Mouse (Mus musculus): ENCODE measurements at regions not wholly inside any gene's neighbourhood (a gene's known extent, or its start where the extent isn't known, plus 50 kb on each side); places are given as distances from the start of the nearest gene placed in this dataset.

GRCm38 (mm10) chr3:70218757-70219360, 211.4 kb downstream of the Otol1 start:
- Histone ChIP-seq H3K4me2 (ENCODE audit: low read depth, low read length, poor library complexity, severe bottlenecking) (no peak overlapping the region), H3K4me1 (ENCODE audit: insufficient read depth, low read length) (no peaks in the 10 kb centered on the region), H3K27me3 (ENCODE audit: insufficient read depth, low read length) (no peaks in the 10 kb centered on the region), H3K4me3 (ENCODE audit: low read depth, low read length) (no peak overlapping the region), H3K9ac (replicated peaks; ENCODE audit: low read length, poor library complexity, severe bottlenecking) (no peak overlapping the region), H3K36me3 (ENCODE audit: insufficient read depth, low read length) (no peaks in the 10 kb centered on the region), H3K27ac (ENCODE audit: low read depth, low read length) (no peak overlapping the region), H3K9me3 (ENCODE audit: low read length) (no peaks in the 10 kb centered on the region)
- no peak for ATAC-seq (ENCODE audit: low FRiP score)
- no peak for DNase-seq (ENCODE audit: low spot score)
- TF ChIP-seq CTCF (IDR thresholded peaks at IDR 0.05): no peak
- 86% methylated on average over 4 of the region's 4 CpGs for WGBS

- Histone ChIP-seq H3K4me2 (ENCODE audit: low read depth, low read length, poor library complexity, severe bottlenecking) (no peak overlapping the region), H3K27me3 (ENCODE audit: insufficient read depth, low read length) (no peaks in the 10 kb centered on the region), H3K4me3 (ENCODE audit: low read depth, low read length) (no peak overlapping the region), H3K4me1 (ENCODE audit: insufficient read depth, low read length) (no peaks in the 10 kb centered on the region), H3K9me3 (ENCODE audit: low read length) (no peaks in the 10 kb centered on the region), H3K9ac (replicated peaks; ENCODE audit: low read length, poor library complexity, severe bottlenecking) (no peak overlapping the region), H3K36me3 (ENCODE audit: insufficient read depth, low read length) (no peaks in the 10 kb centered on the region), H3K27ac (ENCODE audit: low read depth, low read length) (no peak overlapping the region)
- DNase-seq (ENCODE audit: low spot score) (no peak), ATAC-seq (ENCODE audit: low FRiP score) (no peak)
- 41% methylated on average over 3 of the region's 3 CpGs for WGBS
- TF ChIP-seq CTCF (IDR thresholded peaks at IDR 0.05): no peak
These were observed 216.1 kb downstream of the Otol1 start for GRCm38 (mm10) chr3:70223443-70224065.

GRCm38 (mm10) chr3:70224846-70225245, 217.4 kb downstream of the Otol1 start:
- Histone ChIP-seq H3K27ac (ENCODE audit: low read depth, low read length) (no peak overlapping the region), H3K27me3 (ENCODE audit: insufficient read depth, low read length) (no peaks in the 10 kb centered on the region), H3K4me1 (ENCODE audit: insufficient read depth, low read length) (no peaks in the 10 kb centered on the region), H3K36me3 (ENCODE audit: insufficient read depth, low read length) (no peaks in the 10 kb centered on the region), H3K9ac (replicated peaks; ENCODE audit: low read length, poor library complexity, severe bottlenecking) (no peak overlapping the region), H3K4me3 (ENCODE audit: low read depth, low read length) (no peak overlapping the region), H3K4me2 (ENCODE audit: low read depth, low read length, poor library complexity, severe bottlenecking) (no peak overlapping the region), H3K9me3 (ENCODE audit: low read length) (no peaks in the 10 kb centered on the region)
- DNase-seq (ENCODE audit: low spot score) (no peak), ATAC-seq (ENCODE audit: low FRiP score) (no peak)
- WGBS: 95% methylated on average over 6 of the region's 6 CpGs
- TF ChIP-seq CTCF (IDR thresholded peaks at IDR 0.05): no peak

GRCm38 (mm10) chr3:70227165-70227564, 219.8 kb downstream of the Otol1 start:
- ATAC-seq (ENCODE audit: low FRiP score): no peak
- Histone ChIP-seq H3K36me3 (ENCODE audit: insufficient read depth, low read length) (no peaks in the 10 kb centered on the region), H3K9ac (replicated peaks; ENCODE audit: low read length, poor library complexity, severe bottlenecking) (no peak overlapping the region), H3K4me3 (ENCODE audit: low read depth, low read length) (no peak overlapping the region), H3K27me3 (ENCODE audit: insufficient read depth, low read length) (no peaks in the 10 kb centered on the region), H3K4me1 (ENCODE audit: insufficient read depth, low read length) (no peaks in the 10 kb centered on the region), H3K27ac (ENCODE audit: low read depth, low read length) (no peak overlapping the region), H3K9me3 (ENCODE audit: low read length) (no peaks in the 10 kb centered on the region), H3K4me2 (ENCODE audit: low read depth, low read length, poor library complexity, severe bottlenecking) (no peak overlapping the region)
- WGBS: 90% methylated on average over 4 of the region's 4 CpGs
- DNase-seq (ENCODE audit: low spot score): no peak
- TF ChIP-seq CTCF (IDR thresholded peaks at IDR 0.05): no peak

- WGBS: 48% methylated on average over 3 of the region's 3 CpGs
- H3K9me3 ChIP-seq (ENCODE audit: low read length): no peaks in the 10 kb centered on the region
- no peak for TF ChIP-seq CTCF (IDR thresholded peaks at IDR 0.05)
- no peaks in the 10 kb centered on the region for H3K36me3 ChIP-seq (ENCODE audit: insufficient read depth, low read length)
- H3K4me3 ChIP-seq (ENCODE audit: low read depth, low read length): no peak overlapping the region
- H3K9ac ChIP-seq (replicated peaks; ENCODE audit: low read length, poor library complexity, severe bottlenecking): no peak overlapping the region
- no peak overlapping the region for H3K27ac ChIP-seq (ENCODE audit: low read depth, low read length)
- ATAC-seq (ENCODE audit: low FRiP score): no peak
- no peaks in the 10 kb centered on the region for H3K4me1 ChIP-seq (ENCODE audit: insufficient read depth, low read length)
- H3K27me3 ChIP-seq (ENCODE audit: insufficient read depth, low read length): no peaks in the 10 kb centered on the region
- H3K4me2 ChIP-seq (ENCODE audit: low read depth, low read length, poor library complexity, severe bottlenecking): no peak overlapping the region
- no peak for DNase-seq (ENCODE audit: low spot score)
These were observed 241.2 kb downstream of the Otol1 start for GRCm38 (mm10) chr3:70248655-70249054.

- TF ChIP-seq CTCF (IDR thresholded peaks at IDR 0.05): no peak
These were observed 242.5 kb downstream of the Otol1 start for GRCm38 (mm10) chr3:70249922-70250321.

More at GRCm38 (mm10) chr3:70249922-70250321, 242.5 kb downstream of the Otol1 start:
- H3K36me3 ChIP-seq (ENCODE audit: insufficient read depth, low read length): no peaks in the 10 kb centered on the region
- WGBS: 78% methylated on average over 4 of the region's 4 CpGs
- no peaks in the 10 kb centered on the region for H3K4me1 ChIP-seq (ENCODE audit: insufficient read depth, low read length)
- H3K4me3 ChIP-seq (ENCODE audit: low read depth, low read length): no peak overlapping the region
- DNase-seq (ENCODE audit: low spot score): no peak
- no peak for ATAC-seq (ENCODE audit: low FRiP score)
- no peak overlapping the region for H3K9ac ChIP-seq (replicated peaks; ENCODE audit: low read length, poor library complexity, severe bottlenecking)
- H3K9me3 ChIP-seq (ENCODE audit: low read length): no peaks in the 10 kb centered on the region
- no peak overlapping the region for H3K27ac ChIP-seq (ENCODE audit: low read depth, low read length)
- H3K4me2 ChIP-seq (ENCODE audit: low read depth, low read length, poor library complexity, severe bottlenecking): no peak overlapping the region
- H3K27me3 ChIP-seq (ENCODE audit: insufficient read depth, low read length): no peaks in the 10 kb centered on the region
